Mouse (Mus musculus) intestine, postnatal 0 days (tissue): ENCODE measurements around the gene Ostf1. TPM values are rescaled to one million over a fixed set of nuclear protein-coding genes. Genes with fewer than 3 reads are reported as not detected.

Source experiments
- ATAC-seq: fragments of 200-750 bp; cut with Nextera tagmentation; 2 replicates; pipeline ENCODE4 v1.8.0; 2017; ENCODE audit warnings: mild to moderate bottlenecking, moderate TSS enrichment, moderate library complexity
- H3K27ac ChIP-seq: fragments of 300-500 bp; sonication (generic); 2 replicates; pipeline ENCODE4 v1.5.1; 2014; ENCODE audit warnings: mild to moderate bottlenecking, low read depth, low read length, moderate library complexity
- H3K27me3 ChIP-seq: fragments of 300-500 bp; sonication (generic); replicated peaks from 2 replicates; pipeline ENCODE4 v1.6.1; 2014; ENCODE audit warnings: low read length, mixed read lengths; ENCODE audit not compliant: control insufficient read depth, insufficient read depth
- H3K36me3 ChIP-seq: fragments of 300-500 bp; sonication (generic); 2 replicates; pipeline ENCODE4 v1.6.1; 2014; ENCODE audit warnings: mild to moderate bottlenecking, moderate library complexity; ENCODE audit not compliant: control insufficient read depth, insufficient read depth
- H3K4me1 ChIP-seq: fragments of 300-500 bp; sonication (generic); replicated peaks from 2 replicates; pipeline ENCODE4 v1.6.1; 2014; ENCODE audit warnings: antibody characterized with exemption, low read length, mixed read lengths; ENCODE audit not compliant: control insufficient read depth, insufficient read depth
- H3K4me2 ChIP-seq: fragments of 300-500 bp; sonication (generic); replicated peaks from 2 replicates; pipeline ENCODE4 v1.6.1; 2014; ENCODE audit warnings: low read depth, mild to moderate bottlenecking, moderate library complexity
- H3K4me3 ChIP-seq: fragments of 300-500 bp; sonication (generic); 2 replicates; pipeline ENCODE4 v1.5.1; 2014; ENCODE audit warnings: low read depth, low read length
- H3K9ac ChIP-seq: fragments of 300-500 bp; sonication (generic); 2 replicates; pipeline ENCODE4 v1.6.1; 2014; ENCODE audit warnings: mild to moderate bottlenecking, low read depth, low read length
- H3K9me3 ChIP-seq: fragments of 300-500 bp; sonication (generic); 2 replicates; pipeline ENCODE4 v1.6.1; 2016; ENCODE audit warnings: mixed run types; ENCODE audit not compliant: control insufficient read depth
- CTCF ChIP-seq: sonication (generic); IDR thresholded peaks from 2 replicates; pipeline ENCODE4 v1.5.1; 2016; ENCODE audit warnings: low read depth, mild to moderate bottlenecking, control low read depth, antibody characterized with exemption, moderate library complexity
- WGBS: fragments of 180-500 bp; shearing (Covaris S2); extraction: QIAGEN DNeasy Blood & Tissue Kit; methylation state at CpG from one replicate; pipeline ENCODE4 v1.1.7; 2014; 5-methylcytosine and 5-hydroxymethylcytosine counted together
- polyA plus RNA-seq: library from polyadenylated mRNA; unstranded; fragments of >200 nt; fragmentation: Nextera tagmentation; extraction: Ambion mirVana; gene quantifications from 2 replicates; pipeline ENCODE4 v1.2.1, GENCODE M21; 2015

Ostf1 gene
- polyA plus RNA-seq, 1 experiment from 2014 or later = 140 TPM

- ATAC-seq = no peak
- Histone ChIP-seq H3K27ac (no peak overlapping the region), H3K27me3 (no peaks in the 10 kb centered on the region), H3K4me2 (no peak overlapping the region), H3K9ac (no peak overlapping the region), H3K9me3 (no peaks in the 10 kb centered on the region), H3K4me1 (no peaks in the 10 kb centered on the region), H3K4me3 (no peak overlapping the region), H3K36me3 (no peaks in the 10 kb centered on the region)
- TF ChIP-seq CTCF = no peak
- WGBS = 73% methylated on average over 5 of the region's 5 CpGs
Measured at GRCm38 (mm10) chr19:18654984-18655383, 23.4 kb upstream of the Ostf1 start.

GRCm38 (mm10) chr19:18654330-18654729 lies 22.7 kb upstream of the Ostf1 start:
- no peak for TF ChIP-seq CTCF
- WGBS = 82% methylated on average over 8 of the region's 8 CpGs

GRCm38 (mm10) chr19:18653058-18653457 lies 21.4 kb upstream of the Ostf1 start:
- ATAC-seq = no peak
- Histone ChIP-seq H3K36me3 (no peaks in the 10 kb centered on the region), H3K27ac (no peak overlapping the region), H3K4me2 (no peak overlapping the region), H3K4me1 (no peaks in the 10 kb centered on the region), H3K9ac (no peak overlapping the region), H3K4me3 (no peak overlapping the region), H3K27me3 (no peaks in the 10 kb centered on the region), H3K9me3 (no peaks in the 10 kb centered on the region)
- 71% methylated on average over 6 of the region's 6 CpGs for WGBS
- no peak for TF ChIP-seq CTCF

More at GRCm38 (mm10) chr19:18654330-18654729, 22.7 kb upstream of the Ostf1 start:
- H3K36me3 ChIP-seq = no peaks in the 10 kb centered on the region
- ATAC-seq = no peak
- H3K4me3 ChIP-seq = no peak overlapping the region
- no peak overlapping the region for H3K4me2 ChIP-seq
- H3K9ac ChIP-seq = no peak overlapping the region
- no peaks in the 10 kb centered on the region for H3K27me3 ChIP-seq
- no peak overlapping the region for H3K27ac ChIP-seq
- no peaks in the 10 kb centered on the region for H3K9me3 ChIP-seq
- no peaks in the 10 kb centered on the region for H3K4me1 ChIP-seq

- no peaks in the 10 kb centered on the region for H3K27me3 ChIP-seq
- WGBS = 74% methylated on average over 4 of the region's 4 CpGs
- no peaks in the 10 kb centered on the region for H3K4me1 ChIP-seq
- ATAC-seq = no peak
- H3K4me2 ChIP-seq = no peak overlapping the region
- no peaks in the 10 kb centered on the region for H3K9me3 ChIP-seq
- H3K36me3 ChIP-seq = no peaks in the 10 kb centered on the region
- no peak overlapping the region for H3K4me3 ChIP-seq
- H3K27ac ChIP-seq = no peak overlapping the region
- no peak for TF ChIP-seq CTCF
- no peak overlapping the region for H3K9ac ChIP-seq
Measured at GRCm38 (mm10) chr19:18652592-18652991, 21.0 kb upstream of the Ostf1 start.

GRCm38 (mm10) chr19:18650473-18650872 lies 18.9 kb upstream of the Ostf1 start:
- Histone ChIP-seq H3K9me3 (no peaks in the 10 kb centered on the region), H3K27me3 (no peaks in the 10 kb centered on the region), H3K36me3 (no peaks in the 10 kb centered on the region), H3K9ac (no peak overlapping the region), H3K4me3 (no peak overlapping the region), H3K4me2 (no peak overlapping the region), H3K27ac (no peak overlapping the region), H3K4me1 (no peaks in the 10 kb centered on the region)
- no peak for ATAC-seq
- TF ChIP-seq CTCF = no peak
- WGBS = 73% methylated on average over 6 of the region's 6 CpGs

GRCm38 (mm10) chr19:18649955-18650354 lies 18.3 kb upstream of the Ostf1 start:
- no peak overlapping the region for H3K9ac ChIP-seq
- no peak overlapping the region for H3K4me3 ChIP-seq
- no peak overlapping the region for H3K4me2 ChIP-seq
- H3K27me3 ChIP-seq = no peaks in the 10 kb centered on the region
- no peaks in the 10 kb centered on the region for H3K36me3 ChIP-seq
- TF ChIP-seq CTCF = no peak
- no peak overlapping the region for H3K27ac ChIP-seq
- no peaks in the 10 kb centered on the region for H3K4me1 ChIP-seq
- H3K9me3 ChIP-seq = no peaks in the 10 kb centered on the region
- WGBS = 83% methylated on average over 4 of the region's 4 CpGs
- no peak for ATAC-seq

GRCm38 (mm10) chr19:18648558-18648945 lies 16.9 kb upstream of the Ostf1 start:
- Histone ChIP-seq H3K9me3 (no peaks in the 10 kb centered on the region), H3K4me3 (no peak overlapping the region), H3K27ac (no peak overlapping the region), H3K27me3 (no peaks in the 10 kb centered on the region), H3K36me3 (no peaks in the 10 kb centered on the region), H3K4me1 (no peaks in the 10 kb centered on the region), H3K4me2 (no peak overlapping the region), H3K9ac (no peak overlapping the region)
- ATAC-seq = no peak
- no peak for TF ChIP-seq CTCF
- 78% methylated on average over 6 of the region's 6 CpGs for WGBS
